Mouse (Mus musculus) stomach, embryonic 15.5 days (tissue): ENCODE measurements at regions not wholly inside any gene's neighbourhood (a gene's known extent, or its start where the extent isn't known, plus 50 kb on each side); places are given as distances from the start of the nearest gene placed in this dataset.

ENCODE experiments used
- ATAC-seq: fragments of 200-750 bp; cut with Nextera tagmentation; 2 replicates; pipeline ENCODE4 v1.8.0; 2017; ENCODE audit warnings: low read depth, moderate number of reproducible peaks, moderate TSS enrichment; ENCODE audit not compliant: insufficient read depth, low FRiP score
- H3K27ac ChIP-seq: fragments of 300-500 bp; sonication (generic); 2 replicates; pipeline ENCODE4 v1.5.1; 2015; ENCODE audit warnings: mild to moderate bottlenecking, inconsistent platforms
- H3K27me3 ChIP-seq: fragments of 300-500 bp; sonication (generic); replicated peaks from 2 replicates; pipeline ENCODE4 v1.6.1; 2015; ENCODE audit warnings: inconsistent platforms
- H3K36me3 ChIP-seq: fragments of 300-500 bp; sonication (generic); 2 replicates; pipeline ENCODE4 v1.6.1; 2015; ENCODE audit warnings: inconsistent platforms
- H3K4me1 ChIP-seq: fragments of 300-500 bp; sonication (generic); 2 replicates; pipeline ENCODE4 v1.6.1; 2015; ENCODE audit warnings: inconsistent platforms
- H3K4me2 ChIP-seq: fragments of 300-500 bp; sonication (generic); 2 replicates; pipeline ENCODE4 v1.6.1; 2015; ENCODE audit warnings: mild to moderate bottlenecking, inconsistent platforms
- H3K4me3 ChIP-seq: fragments of 300-500 bp; sonication (generic); replicated peaks from 2 replicates; pipeline ENCODE4 v1.5.1; 2015; ENCODE audit warnings: inconsistent platforms
- H3K9ac ChIP-seq: fragments of 300-500 bp; sonication (generic); 2 replicates; pipeline ENCODE4 v1.6.1; 2015; ENCODE audit warnings: inconsistent platforms
- H3K9me3 ChIP-seq: fragments of 300-500 bp; sonication (generic); 2 replicates; pipeline ENCODE4 v1.6.1; 2016; ENCODE audit warnings: inconsistent platforms
- WGBS: fragments of 180-500 bp; shearing (Covaris S2); methylation state at CpG from one replicate; pipeline ENCODE4 v1.1.7; 2015; 5-methylcytosine and 5-hydroxymethylcytosine counted together

- no peaks in the 10 kb centered on the region for H3K9me3 ChIP-seq
- no peak overlapping the region for H3K27ac ChIP-seq
- no peaks in the 10 kb centered on the region for H3K36me3 ChIP-seq
- no peak overlapping the region for H3K9ac ChIP-seq
- 58% methylated on average over 7 of the region's 7 CpGs for WGBS
- no peak overlapping the region for H3K4me2 ChIP-seq
- ATAC-seq: no peak
- H3K4me1 ChIP-seq: no peaks in the 10 kb centered on the region
- no peaks in the 10 kb centered on the region for H3K27me3 ChIP-seq
- H3K4me3 ChIP-seq: no peak overlapping the region
Observed at GRCm38 (mm10) chr4:89049592-89050440, 87.1 kb upstream of the Mtap start.

GRCm38 (mm10) chr4:89044516-89044915 is 92.4 kb upstream of the Mtap start:
- Histone ChIP-seq H3K27ac (no peak overlapping the region), H3K9me3 (no peaks in the 10 kb centered on the region), H3K36me3 (no peaks in the 10 kb centered on the region), H3K4me3 (no peak overlapping the region), H3K27me3 (no peaks in the 10 kb centered on the region), H3K4me1 (no peaks in the 10 kb centered on the region), H3K4me2 (no peak overlapping the region), H3K9ac (no peak overlapping the region)
- ATAC-seq: no peak

DNA sequence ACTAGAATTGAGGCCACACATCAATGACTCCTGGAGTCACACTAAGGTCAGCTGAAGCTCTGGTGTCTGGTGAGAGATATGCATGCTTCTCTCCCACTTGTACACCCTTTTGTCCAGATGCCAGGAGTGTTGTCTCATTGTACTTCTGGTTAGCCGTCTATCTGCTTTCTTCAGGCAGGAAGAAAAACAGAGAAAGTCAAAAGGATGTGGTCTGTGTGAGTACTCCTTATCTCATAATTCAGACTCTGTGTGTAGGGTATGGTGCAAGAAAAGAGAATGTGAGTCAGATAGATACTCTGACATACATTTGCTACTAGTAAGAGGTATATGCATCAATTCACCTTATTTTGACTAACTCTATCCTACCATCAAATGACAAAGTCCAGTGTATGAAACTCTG is 92.9 kb upstream of the Mtap start:
- no peak overlapping the region for H3K4me2 ChIP-seq
- no peak overlapping the region for H3K27ac ChIP-seq
- no peaks in the 10 kb centered on the region for H3K36me3 ChIP-seq
- H3K4me3 ChIP-seq: no peak overlapping the region
- 53% methylated on average over 1 of the region's 1 CpGs for WGBS
- no peak for ATAC-seq
- H3K9me3 ChIP-seq: no peaks in the 10 kb centered on the region
- H3K27me3 ChIP-seq: no peaks in the 10 kb centered on the region
- H3K9ac ChIP-seq: no peak overlapping the region
- H3K4me1 ChIP-seq: no peaks in the 10 kb centered on the region

- H3K9ac ChIP-seq: no peak overlapping the region
- H3K36me3 ChIP-seq: no peaks in the 10 kb centered on the region
- 63% methylated on average over 5 of the region's 5 CpGs for whole genome bisulfite sequencing
- ATAC-seq: no peak
- H3K9me3 ChIP-seq: no peaks in the 10 kb centered on the region
- H3K27ac ChIP-seq: no peak overlapping the region
- H3K4me1 ChIP-seq: no peaks in the 10 kb centered on the region
- no peak overlapping the region for H3K4me2 ChIP-seq
- H3K27me3 ChIP-seq: no peaks in the 10 kb centered on the region
- H3K4me3 ChIP-seq: no peak overlapping the region
Observed at GRCm38 (mm10) chr4:89040856-89041255, 96.1 kb upstream of the Mtap start.

DNA sequence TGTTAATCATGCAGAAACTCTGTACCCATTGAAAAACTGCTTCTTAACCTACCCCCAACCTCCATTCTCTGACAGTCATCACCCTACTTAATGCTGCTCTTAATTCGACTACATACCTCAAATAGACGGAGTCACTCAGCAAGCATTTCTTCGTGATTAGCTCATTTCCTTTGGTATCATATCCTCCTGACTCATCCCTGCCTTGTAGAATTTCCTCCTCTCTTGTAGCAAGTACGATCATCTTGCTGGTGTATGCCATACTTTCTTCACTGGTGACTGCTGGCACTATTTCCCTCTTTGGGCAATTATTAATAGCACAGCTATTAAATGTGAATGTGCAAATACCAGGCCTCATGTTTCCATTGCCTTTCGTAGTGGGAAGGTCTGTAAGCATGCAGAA is 98.0 kb upstream of the Mtap start:
- WGBS: 66% methylated on average over 5 of the region's 5 CpGs
- Histone ChIP-seq H3K4me1 (no peaks in the 10 kb centered on the region), H3K9me3 (no peaks in the 10 kb centered on the region), H3K27ac (no peak overlapping the region), H3K4me2 (no peak overlapping the region), H3K27me3 (no peaks in the 10 kb centered on the region), H3K36me3 (no peaks in the 10 kb centered on the region), H3K4me3 (no peak overlapping the region), H3K9ac (no peak overlapping the region)
- ATAC-seq: no peak

- no peak overlapping the region for H3K27ac ChIP-seq
- H3K27me3 ChIP-seq: no peaks in the 10 kb centered on the region
- H3K4me2 ChIP-seq: no peak overlapping the region
- no peak for ATAC-seq
- no peaks in the 10 kb centered on the region for H3K4me1 ChIP-seq
- H3K9me3 ChIP-seq: no peaks in the 10 kb centered on the region
- WGBS: 53% methylated on average over 4 of the region's 4 CpGs
- no peak overlapping the region for H3K4me3 ChIP-seq
- H3K36me3 ChIP-seq: no peaks in the 10 kb centered on the region
- H3K9ac ChIP-seq: no peak overlapping the region
Observed at GRCm38 (mm10) chr4:89038135-89038534, 98.8 kb upstream of the Mtap start.

DNA sequence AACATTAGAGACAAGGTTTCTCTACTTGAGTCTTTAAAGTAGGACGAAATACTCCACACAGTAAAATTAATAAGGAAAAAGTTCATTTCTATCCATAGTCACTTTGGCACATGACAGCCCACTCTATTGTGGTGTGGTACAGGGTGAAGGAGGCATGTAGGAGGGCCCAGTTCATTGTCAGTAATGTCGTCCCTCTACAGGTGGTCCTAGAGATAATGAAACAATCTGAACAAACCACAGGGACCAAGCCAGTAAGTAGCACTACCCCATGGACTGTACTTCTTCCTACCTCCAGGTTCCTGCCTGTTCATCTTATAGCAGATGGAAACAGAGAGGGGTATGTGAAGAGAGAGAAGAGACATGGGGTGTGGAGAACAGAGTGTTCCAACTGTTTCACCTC is 102.1 kb upstream of the Mtap start:
- Histone ChIP-seq H3K4me3 (no peak overlapping the region), H3K27ac (no peak overlapping the region), H3K27me3 (no peaks in the 10 kb centered on the region), H3K9ac (no peak overlapping the region), H3K9me3 (no peaks in the 10 kb centered on the region), H3K4me2 (no peak overlapping the region), H3K36me3 (no peaks in the 10 kb centered on the region), H3K4me1 (no peaks in the 10 kb centered on the region)
- 72% methylated on average over 2 of the region's 2 CpGs for WGBS
- ATAC-seq: no peak

GRCm38 (mm10) chr4:89034299-89034698 is 102.6 kb upstream of the Mtap start:
- Histone ChIP-seq H3K9me3 (no peaks in the 10 kb centered on the region), H3K27me3 (no peaks in the 10 kb centered on the region), H3K9ac (no peak overlapping the region), H3K4me3 (no peak overlapping the region), H3K36me3 (no peaks in the 10 kb centered on the region), H3K4me2 (no peak overlapping the region), H3K4me1 (no peaks in the 10 kb centered on the region), H3K27ac (no peak overlapping the region)
- WGBS: 67% methylated on average over 3 of the region's 3 CpGs
- ATAC-seq: no peak

- no peak overlapping the region for H3K27ac ChIP-seq
- no peaks in the 10 kb centered on the region for H3K27me3 ChIP-seq
- no peaks in the 10 kb centered on the region for H3K9me3 ChIP-seq
- ATAC-seq: no peak
- no peak overlapping the region for H3K4me3 ChIP-seq
- H3K4me1 ChIP-seq: no peaks in the 10 kb centered on the region
- no peak overlapping the region for H3K9ac ChIP-seq
- H3K4me2 ChIP-seq: no peak overlapping the region
- WGBS: 16% methylated on average over 2 of the region's 2 CpGs
- H3K36me3 ChIP-seq: no peaks in the 10 kb centered on the region
Observed at GRCm38 (mm10) chr4:89012681-89013353, 124.1 kb upstream of the Mtap start.

- no peak overlapping the region for H3K4me2 ChIP-seq
- no peak overlapping the region for H3K9ac ChIP-seq
- H3K36me3 ChIP-seq: no peaks in the 10 kb centered on the region
- H3K27ac ChIP-seq: no peak overlapping the region
- no peaks in the 10 kb centered on the region for H3K9me3 ChIP-seq
- H3K27me3 ChIP-seq: no peaks in the 10 kb centered on the region
- H3K4me3 ChIP-seq: no peak overlapping the region
- ATAC-seq: no peak
- WGBS: 77% methylated on average over 5 of the region's 5 CpGs
- H3K4me1 ChIP-seq: no peaks in the 10 kb centered on the region
Observed at GRCm38 (mm10) chr4:89008561-89008960, 128.4 kb upstream of the Mtap start.

GRCm38 (mm10) chr4:89001470-89001869 is 121.5 kb upstream of the Ifne start:
- Histone ChIP-seq H3K4me2 (no peak overlapping the region), H3K36me3 (no peaks in the 10 kb centered on the region), H3K4me3 (no peak overlapping the region), H3K4me1 (no peaks in the 10 kb centered on the region), H3K27ac (no peak overlapping the region), H3K9ac (no peak overlapping the region), H3K27me3 (no peaks in the 10 kb centered on the region), H3K9me3 (no peaks in the 10 kb centered on the region)
- WGBS: 77% methylated on average over 4 of the region's 4 CpGs
- no peak for ATAC-seq

GRCm38 (mm10) chr4:89000855-89001254 is 120.9 kb upstream of the Ifne start:
- no peak for ATAC-seq
- 77% methylated on average over 4 of the region's 4 CpGs for WGBS

More at GRCm38 (mm10) chr4:89000855-89001254, 120.9 kb upstream of the Ifne start:
- no peak overlapping the region for H3K4me3 ChIP-seq
- no peaks in the 10 kb centered on the region for H3K4me1 ChIP-seq
- no peak overlapping the region for H3K9ac ChIP-seq
- H3K4me2 ChIP-seq: no peak overlapping the region
- H3K9me3 ChIP-seq: no peaks in the 10 kb centered on the region
- H3K36me3 ChIP-seq: no peaks in the 10 kb centered on the region
- no peaks in the 10 kb centered on the region for H3K27me3 ChIP-seq
- H3K27ac ChIP-seq: no peak overlapping the region
